Mouse (Mus musculus): Measurements from ENCODE around the gene Tomm40.

Gene Tomm40

DNA sequence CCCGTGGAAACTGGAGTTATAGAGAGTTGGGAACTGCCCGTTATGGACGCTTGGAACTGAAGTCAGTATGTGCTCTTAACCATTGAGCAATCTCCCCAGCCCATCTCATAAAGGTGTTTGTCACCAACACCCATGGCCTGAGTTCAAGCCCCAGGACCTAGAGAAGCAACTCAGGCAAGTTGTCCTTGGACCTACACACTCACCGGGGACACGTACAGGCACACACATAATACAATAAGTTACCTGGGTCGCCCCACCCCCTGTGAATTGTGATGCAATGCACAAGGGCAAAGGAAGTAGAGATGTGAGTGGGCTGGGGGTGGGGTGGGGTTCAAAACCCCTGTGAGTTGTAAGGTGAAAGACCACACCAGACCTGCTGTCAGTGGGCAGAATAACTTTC, 28.7 kb downstream of the Tomm40 start:
- DNase-seq (ENCODE audit: low read depth): no peak

DNA sequence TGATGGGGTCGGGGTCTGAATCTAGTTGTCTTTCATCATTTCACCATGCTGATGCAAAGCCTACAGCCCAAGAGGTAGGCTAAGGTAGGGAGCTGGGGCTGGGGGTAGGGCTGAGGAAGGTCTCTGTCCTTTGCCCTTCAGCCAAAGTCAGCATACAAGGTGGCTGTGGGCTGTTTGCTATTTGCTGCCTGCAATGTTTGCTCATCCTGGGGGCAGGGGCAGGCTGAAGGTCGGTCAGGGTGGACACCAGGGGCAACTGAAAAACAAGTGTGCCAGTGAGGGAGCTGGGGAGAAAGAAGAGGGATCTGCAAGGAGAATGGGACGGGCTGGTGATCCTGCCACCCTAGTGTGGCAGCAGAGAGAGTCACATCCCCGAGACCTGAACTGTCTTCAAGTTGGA, 29.9 kb downstream of the Tomm40 start:
- no peak for DNase-seq (ENCODE audit: low read depth)

DNA sequence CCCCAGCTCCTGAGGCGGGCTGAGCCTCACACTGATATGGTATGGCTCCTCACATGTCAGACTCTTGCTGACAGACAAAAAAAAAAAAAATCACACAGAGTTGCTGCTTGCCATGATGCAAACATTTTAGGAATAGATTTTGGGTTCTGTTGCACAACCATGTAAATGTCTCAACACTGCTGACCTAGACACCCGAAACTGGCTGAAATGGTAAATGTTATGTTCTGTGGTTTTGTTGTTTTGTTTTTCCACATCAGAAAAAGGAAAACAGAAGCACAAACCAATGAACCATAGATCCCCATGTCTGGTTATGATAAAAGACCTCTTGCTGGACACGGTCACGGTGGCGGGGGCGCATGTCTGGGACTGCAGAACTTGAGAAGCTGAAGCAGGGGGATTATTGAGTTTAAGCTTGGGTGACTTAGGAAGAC, 31.5 kb downstream of the Tomm40 start:
- DNase-seq (ENCODE audit: low read depth): no peak

DNA sequence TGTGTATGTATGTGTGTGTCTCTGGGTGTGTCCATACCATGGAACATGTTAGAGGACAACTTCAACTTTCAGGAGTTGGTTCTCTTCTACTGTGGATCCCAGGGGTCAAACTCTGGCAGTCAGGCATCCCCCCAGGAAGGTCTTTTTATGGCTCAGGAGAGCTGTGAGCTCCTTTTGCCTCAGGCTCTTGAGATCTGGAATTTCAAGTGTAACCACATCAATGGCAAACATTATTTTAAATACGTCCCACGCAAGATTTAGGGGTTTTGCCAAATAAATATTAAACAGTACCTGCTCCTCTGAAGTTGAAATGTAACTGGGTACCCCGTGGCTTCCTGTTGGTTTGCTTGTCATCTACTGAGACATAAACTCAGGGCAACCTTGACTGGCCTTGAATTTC, 32.3 kb downstream of the Tomm40 start:
- DNase-seq (ENCODE audit: low read depth): no peak

DNA sequence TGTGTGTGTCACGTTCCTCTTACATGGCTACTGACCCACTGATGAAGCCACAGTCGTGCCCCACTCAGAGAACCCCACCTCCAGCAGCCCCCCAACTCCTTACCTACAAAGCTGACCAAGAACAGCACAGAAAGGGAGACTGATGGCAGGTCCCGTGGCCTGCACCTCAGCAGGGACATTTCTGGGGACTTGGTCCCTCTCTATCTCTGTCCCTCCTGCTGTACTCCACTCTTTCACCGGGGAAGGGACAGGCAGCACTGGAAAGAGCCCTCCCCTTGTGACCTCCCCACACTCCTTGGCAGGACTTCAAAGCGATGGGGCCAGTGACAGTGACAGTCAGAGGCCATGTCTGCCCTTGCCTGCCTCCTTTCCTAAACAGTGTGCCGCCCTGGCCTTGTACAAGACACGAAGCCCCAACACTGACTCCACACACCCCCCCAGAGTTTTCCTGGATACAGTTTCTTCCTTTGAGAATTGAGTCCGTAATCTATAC, 34.0 kb downstream of the Tomm40 start, which contains the start of the genes Gm44805 and Apoc4:
TSS of gene Gm44805 (minus strand) at position 222 of the 493 bp plus-strand sequence.
TSS of gene Apoc4 (minus strand) at position 278 of the 493 bp plus-strand sequence.
- no peak for DNase-seq (ENCODE audit: low read depth)

DNA sequence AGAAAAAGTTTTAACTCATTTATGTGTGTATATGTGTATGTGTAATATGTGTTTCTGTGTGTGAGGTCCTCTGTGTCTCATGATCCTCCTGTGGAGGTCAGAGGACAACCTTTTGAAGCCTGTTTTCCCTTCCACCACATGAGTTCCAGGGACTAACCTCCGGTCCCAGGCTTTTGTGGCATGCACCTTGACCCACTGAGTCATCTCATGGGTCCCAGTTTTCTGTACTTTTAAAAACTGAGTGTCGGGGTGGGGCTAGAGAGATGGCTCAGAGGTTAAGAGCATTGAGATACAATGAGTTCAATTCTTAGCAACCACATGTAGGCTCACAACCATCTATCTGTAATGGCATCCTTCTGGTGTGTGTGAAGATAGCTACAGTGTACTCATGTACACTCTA, 34.5 kb downstream of the Tomm40 start:
- DNase-seq (ENCODE audit: low read depth): no peak

DNA sequence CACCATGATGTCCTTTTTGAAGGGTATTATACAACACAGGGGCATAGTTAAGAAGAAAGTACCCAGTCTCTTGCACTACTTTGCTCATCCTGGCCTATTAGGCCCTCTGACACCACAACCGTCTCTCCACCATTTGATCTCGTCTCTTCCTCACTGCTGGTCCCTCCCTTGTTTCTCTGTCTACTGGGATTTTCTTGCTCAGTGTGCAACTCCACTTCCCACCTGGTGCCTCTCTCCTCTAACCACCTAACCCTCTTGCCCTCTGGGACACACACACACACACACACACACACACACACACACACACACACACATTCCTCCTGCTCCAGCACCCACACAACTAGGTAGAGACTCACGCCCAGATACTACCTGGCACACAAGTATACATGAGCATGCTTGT, 36.3 kb downstream of the Tomm40 start:
- DNase-seq (ENCODE audit: low read depth): no peak

DNA sequence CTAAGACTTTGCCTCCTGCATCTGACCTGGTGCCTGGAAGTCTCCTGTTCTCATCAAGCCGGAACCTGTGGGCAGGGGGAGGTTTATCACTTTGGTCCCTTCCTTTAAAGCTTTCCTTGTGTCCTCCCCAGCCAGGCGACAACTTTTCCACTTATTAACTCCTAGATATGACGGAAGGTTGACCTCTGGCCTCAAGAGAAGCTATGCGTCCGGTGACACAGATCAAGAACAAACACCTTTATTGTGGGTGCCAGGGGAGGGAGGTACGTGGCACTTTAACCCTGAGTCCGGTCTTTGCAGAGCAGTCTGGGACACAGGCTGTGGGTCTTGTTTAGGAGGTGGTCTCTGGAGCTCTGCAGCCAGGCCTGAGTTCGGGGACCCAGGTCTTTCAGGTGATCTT, 37.4 kb downstream of the Tomm40 start, which contains the start of gene Apoc2:
TSS of gene Apoc2 (minus strand) at position 70 of the 400 bp plus-strand sequence.
- DNase-seq (ENCODE audit: low read depth): no peak

DNA sequence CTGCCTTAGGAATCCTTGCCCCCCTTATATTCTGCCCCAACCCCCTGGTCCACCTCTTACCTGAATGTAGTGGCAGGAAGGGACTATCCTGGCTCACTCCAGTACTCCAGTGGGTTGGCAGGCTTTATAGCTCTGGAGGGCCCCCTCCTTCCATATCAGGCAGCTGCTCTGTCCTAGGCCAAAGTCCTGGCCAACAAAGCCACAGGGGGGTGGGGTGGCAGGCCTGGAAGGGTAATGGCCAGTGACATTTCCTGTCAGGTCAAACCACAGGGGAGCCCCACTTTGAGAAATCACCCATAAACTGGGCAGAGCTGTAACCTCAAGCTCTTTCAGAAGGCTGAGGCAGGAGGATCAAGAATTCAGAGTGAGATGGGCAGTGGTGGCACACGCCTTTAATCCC, 38.6 kb downstream of the Tomm40 start:
- no peak for DNase-seq (ENCODE audit: low read depth)

DNA sequence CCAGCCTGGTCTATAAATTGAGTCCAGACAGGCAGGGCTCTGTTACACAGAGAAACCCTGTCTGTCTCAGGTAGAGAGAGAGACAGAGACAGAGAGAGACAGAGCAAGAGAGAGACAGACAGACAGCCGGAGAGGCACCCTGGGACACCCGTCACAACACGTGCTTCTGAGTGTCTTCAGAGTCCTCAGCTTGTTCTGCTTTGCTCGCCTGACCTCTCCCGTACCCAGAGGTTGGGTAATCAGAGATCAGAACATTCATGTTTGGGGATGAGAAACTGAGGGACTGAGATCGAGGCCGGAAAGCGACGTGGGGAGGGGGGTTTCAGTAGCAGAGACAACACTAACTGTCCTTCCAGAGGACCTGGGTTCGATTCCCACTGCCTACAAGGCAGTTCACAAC, 39.4 kb downstream of the Tomm40 start:
- DNase-seq (ENCODE audit: low read depth): no peak

DNA sequence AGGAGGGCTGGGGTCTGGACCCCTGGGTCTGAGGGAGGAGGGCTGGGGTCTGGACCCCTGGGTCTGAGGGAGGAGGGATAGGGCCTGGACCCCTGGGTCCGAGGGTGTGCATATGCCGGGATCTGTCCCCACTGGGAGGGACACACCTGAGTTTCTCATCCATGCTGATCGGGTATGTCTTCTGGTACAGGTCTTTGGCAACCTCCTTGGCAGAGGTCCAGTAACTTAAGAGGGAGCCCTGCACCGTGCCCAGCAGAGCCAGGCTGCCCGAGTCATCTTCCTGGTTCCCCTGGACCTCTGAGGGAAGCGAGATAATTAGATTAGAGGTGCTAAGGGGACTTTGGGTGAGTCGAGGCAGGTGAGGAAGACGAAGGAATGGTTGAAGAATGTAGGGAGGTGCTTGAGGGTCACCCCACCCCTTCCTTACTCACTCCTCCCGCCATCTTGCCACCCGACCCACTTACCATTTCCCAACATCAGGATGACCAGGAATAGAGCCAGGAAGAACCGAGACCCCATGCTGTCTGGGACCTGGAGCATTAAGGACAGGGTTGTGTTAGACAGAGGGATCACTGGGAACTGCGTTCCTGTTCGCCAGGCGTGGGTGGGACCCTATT, 42.0 kb downstream of the Tomm40 start:
- DNase-seq (ENCODE audit: low read depth): no peak

DNA sequence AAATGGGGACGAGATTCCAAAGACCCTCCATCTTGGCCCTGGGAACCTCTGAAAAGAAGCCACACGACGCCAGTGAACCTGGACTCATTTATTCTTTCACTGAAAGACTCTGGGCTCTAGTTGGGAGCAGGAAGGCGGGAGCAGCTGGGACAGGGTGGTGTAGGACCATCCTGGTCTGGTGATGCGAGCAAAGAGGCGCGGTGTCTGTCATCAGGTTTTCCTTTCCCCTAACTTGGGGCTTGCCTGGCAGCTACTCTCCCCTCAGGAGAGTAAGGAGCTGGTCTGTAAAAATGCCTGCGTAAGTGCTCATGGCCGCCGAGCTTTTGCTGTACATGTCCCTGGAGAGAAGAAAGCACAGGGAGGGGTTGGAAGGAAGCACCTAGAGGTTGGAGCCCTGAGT, 43.7 kb downstream of the Tomm40 start:
- DNase-seq (ENCODE audit: low read depth): no peak

DNA sequence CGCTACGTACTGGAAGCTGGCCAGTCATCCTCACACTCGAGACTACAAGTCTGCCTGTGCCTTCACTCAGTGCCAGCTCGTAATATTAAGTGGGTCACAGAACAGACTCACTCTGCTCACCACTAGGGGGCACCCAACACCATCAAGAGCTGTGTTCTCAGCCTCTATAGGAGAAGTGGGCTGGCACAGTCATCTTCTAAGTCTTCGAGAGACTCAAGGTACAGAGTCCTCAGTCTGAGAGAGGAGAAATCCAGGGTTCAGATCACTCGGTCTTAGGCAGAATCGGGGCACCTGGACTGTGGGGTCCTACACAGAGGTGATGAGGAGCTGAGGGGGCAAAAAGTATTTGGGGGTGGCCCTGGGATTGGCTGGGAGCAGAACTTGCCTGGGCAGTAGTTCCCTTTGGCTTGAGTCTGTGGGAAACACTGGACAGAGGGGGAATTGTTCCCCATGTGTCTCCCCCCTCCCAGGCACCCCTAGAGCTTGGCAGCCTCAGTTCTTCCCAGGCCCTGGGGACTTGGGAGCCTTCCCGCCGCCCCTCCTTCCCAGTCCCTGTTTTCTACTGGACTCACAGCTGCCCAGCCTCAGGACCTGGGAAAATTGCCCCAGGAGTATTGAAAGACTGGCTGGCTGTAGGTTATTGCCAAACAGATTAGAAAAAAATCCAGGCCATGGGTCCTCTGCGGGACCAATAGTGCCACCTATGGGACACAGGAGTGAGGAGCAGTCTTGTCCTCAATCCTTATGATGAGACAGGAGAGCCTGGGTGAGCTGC, 46.1 kb downstream of the Tomm40 start:
- DNase-seq (ENCODE audit: low read depth): peak; percentile 95

DNA sequence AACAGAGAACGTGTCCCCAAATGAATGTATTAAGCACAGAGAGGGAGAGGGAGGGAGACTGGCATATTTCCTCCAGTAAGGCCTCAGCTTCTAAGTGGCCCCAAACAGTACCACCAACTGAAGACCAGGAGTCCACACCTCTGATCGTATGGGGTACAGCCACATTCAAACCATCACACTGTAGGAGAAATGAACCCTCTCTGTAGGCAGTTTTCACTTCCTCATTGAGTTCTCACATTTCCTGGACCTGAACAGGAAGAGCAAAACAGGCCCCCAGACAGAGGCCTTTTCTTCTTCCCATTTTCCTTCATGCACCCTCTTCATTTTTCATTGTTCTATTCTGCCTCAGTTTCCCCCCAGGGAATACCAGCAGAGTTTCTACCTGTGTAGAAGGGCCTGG, 47.8 kb downstream of the Tomm40 start:
- DNase-seq (ENCODE audit: low read depth): no peak

DNA sequence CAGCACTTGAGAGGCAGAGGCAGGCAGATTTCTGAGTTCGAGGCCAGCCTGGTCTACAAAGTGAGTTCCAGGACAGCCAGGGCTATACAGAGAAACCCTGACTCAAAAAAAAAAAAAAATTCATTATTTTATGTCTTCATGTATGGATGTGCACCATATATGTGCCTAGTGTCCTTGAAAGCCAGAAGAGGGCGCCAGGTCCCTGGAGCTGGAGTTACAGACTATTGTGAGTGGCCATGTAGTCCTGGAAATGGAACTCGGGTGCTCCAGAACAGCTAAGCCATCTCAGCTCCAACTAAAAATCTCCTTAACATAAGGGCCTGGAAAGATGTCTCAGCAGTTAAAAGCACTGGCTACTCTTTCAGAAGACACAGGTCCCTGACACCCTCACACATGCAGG, 48.5 kb downstream of the Tomm40 start:
- no peak for DNase-seq (ENCODE audit: low read depth)

DNA sequence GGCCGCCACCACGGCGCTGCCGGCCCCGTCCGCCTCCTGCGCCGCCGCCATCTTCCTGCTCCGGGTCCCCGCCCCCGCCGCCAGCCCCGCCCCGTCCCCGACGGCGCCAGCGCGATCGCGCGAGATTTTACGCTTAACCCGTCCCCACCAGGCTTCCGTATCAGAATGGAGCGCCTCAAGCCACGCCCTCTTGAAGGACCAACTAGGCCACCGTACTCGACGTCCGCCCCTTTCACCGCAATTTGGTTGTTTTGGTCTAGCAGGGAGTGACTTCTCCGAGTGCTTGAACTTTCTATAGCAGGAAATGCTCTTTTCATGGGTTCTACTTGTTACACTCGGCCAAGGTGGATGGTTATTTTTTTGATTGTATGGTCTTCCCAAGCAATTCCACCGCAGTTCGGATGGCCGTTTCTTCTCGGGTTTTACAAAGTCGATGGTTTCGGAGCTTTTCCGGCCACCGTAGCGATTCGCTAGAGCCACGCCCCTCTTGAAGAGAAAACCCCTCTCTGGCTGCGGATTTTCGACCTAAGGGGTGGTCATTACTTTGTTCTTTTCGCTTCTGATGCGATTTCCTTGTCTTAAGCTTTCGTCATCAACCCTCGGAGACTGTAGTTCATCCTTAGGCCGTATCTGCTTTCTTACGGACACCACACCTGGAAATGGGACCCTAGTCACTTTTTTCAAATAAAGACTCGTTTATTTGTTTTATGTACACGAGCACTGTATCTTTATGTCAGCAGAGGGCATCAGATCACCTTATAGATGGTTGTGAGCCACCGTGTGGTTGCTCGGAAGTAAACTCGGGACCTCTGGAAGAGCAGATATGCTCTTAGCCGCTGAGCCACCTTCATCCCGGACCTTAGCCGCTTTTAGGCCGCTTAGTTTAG, 50.0 kb downstream of the Tomm40 start, which contains the start of gene Clptm1:
TSS of gene Clptm1 (minus strand) at position 79 of the 887 bp plus-strand sequence.
- DNase-seq (ENCODE audit: low read depth): peak; percentile 99

DNA sequence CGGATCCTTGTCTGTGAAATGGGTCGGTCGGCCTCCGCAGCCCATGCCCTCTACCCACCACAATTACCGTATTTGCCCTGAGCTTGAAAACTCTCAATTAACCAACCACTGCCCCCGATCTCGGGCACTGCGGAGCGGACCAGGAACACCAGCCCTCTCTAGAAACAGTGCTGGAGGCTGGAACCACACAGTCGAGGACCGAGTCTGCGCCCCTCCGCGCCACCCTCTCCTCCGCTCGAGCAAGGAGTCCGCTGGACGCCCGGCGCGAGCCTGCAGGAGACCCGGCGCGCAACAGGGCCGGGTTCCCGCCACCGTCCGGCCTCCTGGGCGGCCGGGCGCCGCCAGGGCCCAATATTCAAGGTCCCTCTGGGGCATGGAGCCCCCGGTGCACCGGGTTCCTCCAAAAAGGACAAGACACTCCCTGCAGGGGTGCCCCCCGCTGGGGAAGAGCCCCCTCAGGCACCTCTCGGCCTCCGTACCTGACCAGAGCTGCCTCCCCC, 50.7 kb downstream of the Tomm40 start:
- no peak for DNase-seq (ENCODE audit: low read depth)

DNA sequence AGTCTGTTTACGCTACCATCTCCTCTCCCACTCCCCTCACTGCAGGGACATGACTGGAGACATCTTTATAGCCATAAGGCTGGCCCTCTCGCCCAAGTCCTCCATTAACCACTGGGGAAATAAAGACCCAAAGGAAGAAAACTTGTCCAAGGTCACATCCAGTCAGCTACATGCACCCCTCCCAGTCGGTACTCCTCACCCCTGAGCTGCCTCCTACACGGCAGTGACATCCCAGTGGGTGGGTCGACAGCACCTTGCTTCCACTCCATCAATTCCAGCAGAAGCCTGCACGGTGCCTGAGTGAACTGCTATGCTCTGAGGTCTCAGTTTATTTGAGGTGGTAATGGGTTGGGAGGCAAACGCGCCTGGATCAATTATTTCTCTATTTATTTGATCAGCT, 51.3 kb downstream of the Tomm40 start:
- DNase-seq (ENCODE audit: low read depth): no peak

DNA sequence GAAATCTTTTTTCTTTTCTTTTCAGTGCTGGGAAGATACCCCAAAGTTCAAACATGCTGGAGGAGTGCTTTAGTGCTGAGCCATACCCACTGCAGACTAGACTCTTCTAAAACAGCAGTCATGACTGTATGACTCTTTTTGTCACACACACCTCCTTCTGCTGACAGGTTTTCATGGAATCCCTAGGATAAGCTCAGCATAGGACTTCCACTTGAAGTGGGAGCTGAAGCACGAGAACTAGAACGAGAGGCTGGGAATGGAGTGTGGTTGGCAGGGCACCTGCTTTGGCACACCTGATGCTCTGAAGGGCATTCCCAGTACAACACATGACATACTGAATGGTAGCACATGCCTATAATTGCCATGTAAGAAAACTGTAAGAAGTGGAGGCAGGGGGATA, 62.6 kb downstream of the Tomm40 start:
- DNase-seq (ENCODE audit: low read depth): no peak
